9 mouse cellular contexts compared by ENCODE assay signal in genomic region chr17:26895578-26895977, GRCm38 (mm10). TPM values are rescaled to one million over a fixed set of nuclear protein-coding genes. Genes with fewer than 3 reads are reported as not detected.
A peak's percentile ranks its signal among the peaks of the same experiment; 100 is the strongest.
DNase-seq lines count a peak whose midpoint lies in the region; ATAC-seq and TF ChIP-seq lines count a peak whose summit lies in the region.
"Had no signal": no experiment of that assay in that cellular context is flagged by ENCODE, and none has a peak within 500 bp of the region (broad histone marks: within the 10 kb centered on the region; RNA-seq: fewer than 3 reads in every experiment).

No protein-coding gene starts in this region.

- no peaks in the 10 kb centered on the region for H3K9me3 ChIP-seq in hindbrain, postnatal 0 days (ENCODE audit: low read length)
- no peaks in the 10 kb centered on the region for H3K9me3 ChIP-seq in lung, embryonic 14.5 days (ENCODE audit: low read depth, low read length)

- H3K27me3 ChIP-seq in hindbrain, postnatal 0 days (ENCODE audit: insufficient read depth, low read length): no peaks in the 10 kb centered on the region; the same call in 1 of the 2 replicates
- H3K27me3 ChIP-seq in lung, embryonic 14.5 days (ENCODE audit: insufficient read depth, low read length): no peaks in the 10 kb centered on the region; the same call in 1 of the 2 replicates

- no peak overlapping the region for H3K27ac ChIP-seq in hindbrain, postnatal 0 days
- H3K27ac ChIP-seq in lung, embryonic 14.5 days (ENCODE audit: low read depth): no peak overlapping the region

- peak; percentile 56; the same call in 1 of the 2 replicates for ATAC-seq in hindbrain, postnatal 0 days
- ATAC-seq in lung, embryonic 14.5 days (ENCODE audit: insufficient read depth): peak; percentile 62; the same call in 1 of the 2 replicates

- 13% methylated on average over 10 of the region's 10 CpGs for WGBS in hindbrain, postnatal 0 days
- WGBS in lung, embryonic 14.5 days: 15% methylated on average over 10 of the region's 10 CpGs

- no peak overlapping the region for H3K4me2 ChIP-seq in hindbrain, postnatal 0 days (ENCODE audit: low read depth, low read length)
- H3K4me2 ChIP-seq in lung, embryonic 14.5 days: no peak overlapping the region

- H3K4me3 ChIP-seq in hindbrain, postnatal 0 days (ENCODE audit: low read length): no peak overlapping the region
- no peak overlapping the region for H3K4me3 ChIP-seq in lung, embryonic 14.5 days (ENCODE audit: low read depth, low read length)

- DNase-seq in layer of hippocampus, adult 11-12 months (ENCODE audit: low spot score): peak; percentile 72
- no peak for DNase-seq in layer of hippocampus, adult 9-10 months (ENCODE audit: low spot score)
- peak; percentile 82 for DNase-seq in adrenal gland, postnatal 10 days
- DNase-seq in embryo, embryonic 11.5 days (ENCODE audit: low read depth, low spot score): peak; percentile 58
- peak; percentile 75 for DNase-seq in hindbrain, postnatal 0 days (ENCODE audit: low spot score)
- DNase-seq in lung, embryonic 14.5 days: peak; percentile 85
- peak; percentile 40 to 58 for DNase-seq in right cerebral cortex, adult 2 months (ENCODE audit: low spot score in 2 of 2)
- DNase-seq in urinary bladder, postnatal 14 days (ENCODE audit: low spot score): peak; percentile 72

- no peak overlapping the region for H3K9ac ChIP-seq in hindbrain, postnatal 0 days (replicated peaks; ENCODE audit: low read length)
- no peak overlapping the region for H3K9ac ChIP-seq in lung, embryonic 14.5 days

- TF ChIP-seq CTCF in hindbrain, postnatal 0 days (IDR thresholded peaks at IDR 0.05; ENCODE audit: low read depth): peak; percentile 92
- peak; percentile 89 for TF ChIP-seq CTCF in lung, embryonic 14.5 days (IDR thresholded peaks at IDR 0.05; ENCODE audit: low read depth)

- H3K4me1 ChIP-seq in hindbrain, postnatal 0 days (ENCODE audit: insufficient read depth, low read length): peaks cover 10% of the 10 kb centered on the region
- H3K4me1 ChIP-seq in lung, embryonic 14.5 days (ENCODE audit: insufficient read depth): peaks cover 7% of the 10 kb centered on the region; the same call in 1 of the 2 replicates

- H3K36me3 ChIP-seq in hindbrain, postnatal 0 days (ENCODE audit: insufficient read depth, low read length): no peaks in the 10 kb centered on the region
- no peaks in the 10 kb centered on the region for H3K36me3 ChIP-seq in lung, embryonic 14.5 days (ENCODE audit: insufficient read depth)

RNA-seq across cellular contexts. Expression of gene Kifc5b, which starts 21.3 kb away (rescaled TPM):
- 1 to 10 TPM; 4.5 to 6.2 TPM for total RNA-seq in adrenal gland, postnatal 10 days (2021)
- total RNA-seq in hindbrain, postnatal 0 days (2014; rRNA removed): 1.6 and 4.7 TPM in 2 replicates
- 3.2 TPM in 2 replicates for polyA plus RNA-seq in hindbrain, postnatal 0 days (2015; fragmentation: Nextera tagmentation; extraction: Ambion mirVana)
- polyA plus RNA-seq in lung, embryonic 14.5 days (2014; fragmentation: Nextera tagmentation; extraction: Ambion mirVana): 6.3 and 9.6 TPM in 2 replicates

RNA-seq across cellular contexts. Expression of gene Phf1, which starts 37.3 kb away (rescaled TPM):
- 10 to 100 TPM; 20.6 to 23.3 TPM for total RNA-seq in adrenal gland, postnatal 10 days (2021)
- total RNA-seq in hindbrain, postnatal 0 days (2014; rRNA removed): 45.7 and 49.5 TPM in 2 replicates
- 30.0 and 30.8 TPM in 2 replicates for polyA plus RNA-seq in hindbrain, postnatal 0 days (2015; fragmentation: Nextera tagmentation; extraction: Ambion mirVana)
- 5.1 and 7.5 TPM in 2 replicates for polyA plus RNA-seq in lung, embryonic 14.5 days (2014; fragmentation: Nextera tagmentation; extraction: Ambion mirVana)

RNA-seq across cellular contexts. Expression of gene Cuta, which starts 43.8 kb away (rescaled TPM):
- total RNA-seq in adrenal gland, postnatal 10 days (2021): 100 to 1,000 TPM; 119 to 134 TPM
- 59.0 and 63.8 TPM in 2 replicates for total RNA-seq in hindbrain, postnatal 0 days (2014; rRNA removed)
- polyA plus RNA-seq in hindbrain, postnatal 0 days (2015; fragmentation: Nextera tagmentation; extraction: Ambion mirVana): 149 and 152 TPM in 2 replicates
- 163 TPM in 2 replicates for polyA plus RNA-seq in lung, embryonic 14.5 days (2014; fragmentation: Nextera tagmentation; extraction: Ambion mirVana)

RNA-seq across cellular contexts. Expression of gene Syngap1, which starts 45.5 kb away (rescaled TPM):
- total RNA-seq in adrenal gland, postnatal 10 days (2021): 10 to 100 TPM; 15.7 to 21.6 TPM
- 53.4 and 74.2 TPM in 2 replicates for total RNA-seq in hindbrain, postnatal 0 days (2014; rRNA removed)
- 4.4 and 5.3 TPM in 2 replicates for polyA plus RNA-seq in hindbrain, postnatal 0 days (2015; fragmentation: Nextera tagmentation; extraction: Ambion mirVana)
- 1.8 and 2.0 TPM in 2 replicates for polyA plus RNA-seq in lung, embryonic 14.5 days (2014; fragmentation: Nextera tagmentation; extraction: Ambion mirVana)

RNA-seq across cellular contexts. Expression of gene Nkx2-5, which starts 50.8 kb away (rescaled TPM):
- total RNA-seq in adrenal gland, postnatal 10 days (2021): not detected
- total RNA-seq in hindbrain, postnatal 0 days (2014; rRNA removed): not detected in 2 replicates
- not detected in 2 replicates for polyA plus RNA-seq in hindbrain, postnatal 0 days (2015; fragmentation: Nextera tagmentation; extraction: Ambion mirVana)
- 0.24 and 1.6 TPM in 2 replicates for polyA plus RNA-seq in lung, embryonic 14.5 days (2014; fragmentation: Nextera tagmentation; extraction: Ambion mirVana)
- polyA plus RNA-seq: neural tube, embryonic 14.5 days had no signal
